Mouse (Mus musculus): ENCODE results near the gene Dusp28. TPM values are rescaled to one million over a fixed set of nuclear protein-coding genes. Genes with fewer than 3 reads are reported as not detected.

Dusp28 gene
- total and polyA plus RNA-seq, 3 experiments: 11.9 to 12.0 TPM; not detected in 1

DNA sequence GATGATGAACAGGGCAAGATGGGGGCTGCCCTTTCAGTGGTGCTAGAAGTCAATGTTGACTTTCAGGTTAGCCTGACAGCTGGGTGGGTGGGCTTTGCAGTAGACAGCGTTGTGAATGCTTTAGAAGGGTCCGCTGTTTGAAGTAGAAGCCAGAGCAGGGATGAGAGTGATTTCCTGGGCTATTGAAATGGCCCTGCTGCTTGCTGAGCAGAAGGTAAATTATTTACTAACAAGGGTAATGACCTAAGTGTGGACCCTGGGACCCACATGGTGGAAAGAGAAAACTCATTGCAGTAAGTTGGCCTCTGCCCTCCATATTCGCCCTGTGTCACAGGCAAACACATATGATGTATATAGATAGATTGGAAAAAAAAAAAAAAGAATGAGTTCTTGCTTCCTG lies 29.7 kb downstream of the Dusp28 start:
- H3K27ac ChIP-seq (ENCODE audit: control insufficient read depth, low read depth, low read length): no peak overlapping the region
- no peaks in the 10 kb centered on the region for H3K9me3 ChIP-seq (replicated peaks; ENCODE audit: insufficient read depth, low read length)
- no peak for DNase-seq (ENCODE audit: low read depth, low spot score)
- no peaks in the 10 kb centered on the region for H3K27me3 ChIP-seq (ENCODE audit: control insufficient read depth in 1 of 2, insufficient read depth in 2 of 2, low read length in 2 of 2)
- H3K36me3 ChIP-seq (ENCODE audit: control insufficient read depth in 1 of 2, insufficient read depth in 2 of 2, low read length in 2 of 2): peaks cover 2 to 13% of the 10 kb centered on the region in 2 experiments; a peak in 3 of 4 replicates
- no peak overlapping the region for H3K4me3 ChIP-seq (ENCODE audit: control insufficient read depth in 1 of 2, insufficient read depth in 1 of 2, low read depth in 2 of 2, low read length in 2 of 2)
- TF ChIP-seq UBTF (IDR thresholded peaks at IDR 0.05; ENCODE audit: borderline replicate concordance, insufficient read depth, low read depth, low read length) (no peak), MXI1 (IDR thresholded peaks at IDR 0.05; ENCODE audit: low read depth, low read length) (no peak), GATA1 (IDR thresholded peaks at IDR 0.05; ENCODE audit: low read depth, low read length) (no peak)
- H3K9ac ChIP-seq (ENCODE audit: control insufficient read depth, low read depth, low read length, poor library complexity, severe bottlenecking): no peak overlapping the region
- peaks cover 4 to 22% of the 10 kb centered on the region in 2 experiments for H3K4me1 ChIP-seq (ENCODE audit: control insufficient read depth in 1 of 2, insufficient read depth in 2 of 2, low read length in 2 of 2)
- peaks cover 12% of the 10 kb centered on the region for H3K79me2 ChIP-seq (ENCODE audit: control insufficient read depth, insufficient read depth, low read length, poor library complexity)

DNA sequence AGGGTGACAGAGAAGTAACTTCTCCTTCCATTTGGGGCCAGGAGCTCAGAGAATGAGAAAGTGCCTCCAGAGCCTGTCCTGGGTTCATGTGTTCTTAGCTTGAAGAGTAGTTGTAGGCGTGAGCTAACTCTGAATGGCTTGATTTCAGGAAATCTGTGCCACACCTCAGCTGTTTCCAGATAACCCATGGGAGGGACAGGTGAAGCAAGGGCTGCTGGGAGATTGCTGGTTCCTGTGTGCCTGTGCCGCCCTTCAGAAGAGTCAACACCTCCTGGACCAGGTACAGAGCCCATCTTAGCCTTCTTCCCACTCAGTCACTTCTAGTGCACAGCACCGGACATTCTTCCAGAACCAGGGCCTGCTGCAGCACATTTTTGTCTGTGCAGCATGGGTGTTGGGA lies 31.0 kb downstream of the Dusp28 start:
- Histone ChIP-seq H3K4me1 (ENCODE audit: control insufficient read depth in 1 of 2, insufficient read depth in 2 of 2, low read length in 2 of 2) (peaks cover 4 to 22% of the 10 kb centered on the region in 2 experiments), H3K36me3 (ENCODE audit: control insufficient read depth in 1 of 2, insufficient read depth in 2 of 2, low read length in 2 of 2) (peaks cover 2 to 13% of the 10 kb centered on the region in 2 experiments; a peak in 3 of 4 replicates)
- TF ChIP-seq NELFE (IDR thresholded peaks at IDR 0.05; ENCODE audit: low read depth, low read length) (no peak), RCOR1 (IDR thresholded peaks at IDR 0.05; ENCODE audit: low read depth, low read length) (peak; percentile 49; the same call in 1 of the 2 replicates), MAX (IDR thresholded peaks at IDR 0.05; ENCODE audit: low read length) (no peak), MXI1 (IDR thresholded peaks at IDR 0.05; ENCODE audit: low read depth, low read length) (no peak), POLR2AphosphoS2 (IDR thresholded peaks at IDR 0.05; ENCODE audit: low read length) (no peak), TCF12 (IDR thresholded peaks at IDR 0.05; ENCODE audit: low read depth, low read length) (no peak), UBTF (IDR thresholded peaks at IDR 0.05; ENCODE audit: borderline replicate concordance, insufficient read depth, low read depth, low read length) (no peak)

DNA sequence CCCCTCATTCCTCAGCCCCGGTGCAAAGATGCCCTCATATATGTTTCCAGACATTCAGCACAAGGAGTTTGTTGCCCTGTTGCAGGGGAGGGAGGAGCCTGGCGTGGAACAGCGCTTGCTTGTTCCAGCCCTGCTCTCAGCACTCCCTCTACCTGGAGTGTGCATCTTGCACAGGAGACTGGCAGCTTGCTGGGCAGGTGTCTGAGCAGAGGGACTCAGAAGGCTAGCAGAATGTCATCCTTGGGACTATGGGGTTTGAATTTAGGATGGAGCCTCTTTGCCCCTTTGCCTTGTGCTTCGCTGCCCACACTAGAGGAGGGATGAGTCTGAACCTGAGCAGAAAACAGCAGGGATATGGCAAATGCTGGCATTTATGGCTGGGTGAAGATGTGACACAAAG lies 33.0 kb downstream of the Dusp28 start:
- TF ChIP-seq ZC3H11A (IDR thresholded peaks at IDR 0.05; ENCODE audit: low read depth, low read length) (no peak), TAL1 (IDR thresholded peaks at IDR 0.05; ENCODE audit: low read length) (peak; percentile 6; the same call in 1 of the 2 replicates)
- Histone ChIP-seq H3K4me3 (ENCODE audit: control insufficient read depth in 1 of 2, insufficient read depth in 1 of 2, low read depth in 2 of 2, low read length in 2 of 2) (no peak overlapping the region), H3K36me3 (ENCODE audit: control insufficient read depth in 1 of 2, insufficient read depth in 2 of 2, low read length in 2 of 2) (peaks cover 2 to 7% of the 10 kb centered on the region in 2 experiments; a peak in 3 of 4 replicates), H3K9ac (ENCODE audit: control insufficient read depth, low read depth, low read length, poor library complexity, severe bottlenecking) (no peak overlapping the region), H3K27ac (ENCODE audit: control insufficient read depth, low read depth, low read length) (no peak overlapping the region), H3K27me3 (ENCODE audit: control insufficient read depth in 1 of 2, insufficient read depth in 2 of 2, low read length in 2 of 2) (no peaks in the 10 kb centered on the region), H3K4me1 (ENCODE audit: control insufficient read depth in 1 of 2, insufficient read depth in 2 of 2, low read length in 2 of 2) (peaks cover 2 to 11% of the 10 kb centered on the region in 2 experiments; a peak in 3 of 4 replicates), H3K79me2 (ENCODE audit: control insufficient read depth, insufficient read depth, low read length, poor library complexity) (peaks cover 7% of the 10 kb centered on the region), H3K9me3 (replicated peaks; ENCODE audit: insufficient read depth, low read length) (no peaks in the 10 kb centered on the region)
- no peak for DNase-seq (ENCODE audit: low read depth, low spot score)

More for the DNA sequence above, 31.0 kb downstream of the Dusp28 start:
- Histone ChIP-seq H3K79me2 (ENCODE audit: control insufficient read depth, insufficient read depth, low read length, poor library complexity) (peaks cover 12% of the 10 kb centered on the region), H3K9ac (ENCODE audit: control insufficient read depth, low read depth, low read length, poor library complexity, severe bottlenecking) (no peak overlapping the region), H3K27ac (ENCODE audit: control insufficient read depth, low read depth, low read length) (no peak overlapping the region), H3K27me3 (ENCODE audit: control insufficient read depth in 1 of 2, insufficient read depth in 2 of 2, low read length in 2 of 2) (no peaks in the 10 kb centered on the region), H3K9me3 (replicated peaks; ENCODE audit: insufficient read depth, low read length) (no peaks in the 10 kb centered on the region), H3K4me3 (ENCODE audit: control insufficient read depth in 1 of 2, insufficient read depth in 1 of 2, low read depth in 2 of 2, low read length in 2 of 2) (no peak overlapping the region)
- DNase-seq (ENCODE audit: low read depth, low spot score): no peak

Data from MEL (cell line).